Mouse (Mus musculus) forebrain, embryonic 14.5 days (tissue): Measurements from ENCODE around the gene Nepro. TPM values are rescaled to one million over a fixed set of nuclear protein-coding genes. Genes with fewer than 3 reads are reported as not detected.

Source experiments
- ATAC-seq: fragments of 200-750 bp; cut with Nextera tagmentation; 2 replicates; pipeline ENCODE4 v1.8.0; 2017; ENCODE audit warnings: mild to moderate bottlenecking, moderate library complexity
- DNase-seq: peaks from one replicate; pipeline ENCODE4 v3.0.0-alpha.2; 2015; ENCODE audit warnings: low spot score
- H3K27ac ChIP-seq: fragments of 300-500 bp; sonication (generic); 2 replicates; pipeline ENCODE4 v1.5.1; 2014; ENCODE audit warnings: low read depth, mild to moderate bottlenecking, control low read depth, low read length, moderate library complexity
- H3K27me3 ChIP-seq: fragments of 300-500 bp; sonication (generic); replicated peaks from 2 replicates; pipeline ENCODE4 v1.6.1; 2014; ENCODE audit warnings: low read length, control low read depth, mixed read lengths; ENCODE audit not compliant: control insufficient read depth, insufficient read depth
- H3K36me3 ChIP-seq: fragments of 300-500 bp; sonication (generic); 2 replicates; pipeline ENCODE4 v1.6.1; 2014; ENCODE audit warnings: low read length, control low read depth; ENCODE audit not compliant: control insufficient read depth, insufficient read depth
- H3K4me1 ChIP-seq: fragments of 300-500 bp; sonication (generic); 2 replicates; pipeline ENCODE4 v1.6.1; 2014; ENCODE audit warnings: antibody characterized with exemption, low read length, control low read depth; ENCODE audit not compliant: control insufficient read depth, insufficient read depth
- H3K4me2 ChIP-seq: fragments of 300-500 bp; sonication (generic); 2 replicates; pipeline ENCODE4 v1.6.1; 2014; ENCODE audit warnings: mild to moderate bottlenecking, control low read depth, low read length
- H3K4me3 ChIP-seq: fragments of 300-500 bp; sonication (generic); 2 replicates; pipeline ENCODE4 v1.5.1; 2014; ENCODE audit warnings: low read depth, low read length, control low read depth
- H3K9ac ChIP-seq: fragments of 300-500 bp; sonication (generic); 2 replicates; pipeline ENCODE4 v1.6.1; 2014; ENCODE audit warnings: mild to moderate bottlenecking, low read length, control low read depth, moderate library complexity
- H3K9me3 ChIP-seq: fragments of 300-500 bp; sonication (generic); replicated peaks from 2 replicates; pipeline ENCODE4 v1.6.1; 2016; ENCODE audit warnings: low read length, control low read depth, mixed read lengths; ENCODE audit not compliant: control insufficient read depth
- WGBS: fragments of 180-500 bp; shearing (Covaris S2); extraction: QIAGEN DNeasy Blood & Tissue Kit; methylation state at CpG from one replicate; pipeline ENCODE4 v1.1.7; 2014; 5-methylcytosine and 5-hydroxymethylcytosine counted together
- polyA plus RNA-seq: library from polyadenylated mRNA; unstranded; fragments of >200 nt; fragmentation: Nextera tagmentation; extraction: Ambion mirVana; gene quantifications from 2 replicates; pipeline ENCODE4 v1.2.1, GENCODE M21; 2014

Nepro gene
- polyA plus RNA-seq, 1 experiment from 2014 or later, result 3.8 TPM

GRCm38 (mm10) chr16:44695859-44696620 lies 28.1 kb upstream of the Nepro start:
- H3K4me2 ChIP-seq, result no peak overlapping the region
- ATAC-seq, result peak; percentile 40

GRCm38 (mm10) chr16:44697473-44698205 lies 26.5 kb upstream of the Nepro start:
- no peaks in the 10 kb centered on the region for H3K36me3 ChIP-seq
- no peaks in the 10 kb centered on the region for H3K9me3 ChIP-seq
- 95% methylated on average over 5 of the region's 5 CpGs for WGBS
- peaks cover 4% of the 10 kb centered on the region; the same call in 1 of the 2 replicates for H3K4me1 ChIP-seq
- ATAC-seq, result no peak
- no peak for DNase-seq
- H3K4me2 ChIP-seq, result no peak overlapping the region
- no peak overlapping the region for H3K27ac ChIP-seq
- no peak overlapping the region for H3K4me3 ChIP-seq
- H3K27me3 ChIP-seq, result no peaks in the 10 kb centered on the region
- H3K9ac ChIP-seq, result no peak overlapping the region

More at GRCm38 (mm10) chr16:44695859-44696620, 28.1 kb upstream of the Nepro start:
- H3K27ac ChIP-seq, result peak overlapping the region; percentile 9; the same call in 1 of the 2 replicates
- no peaks in the 10 kb centered on the region for H3K9me3 ChIP-seq
- no peaks in the 10 kb centered on the region for H3K36me3 ChIP-seq
- DNase-seq, result no peak
- 31% methylated on average over 12 of the region's 12 CpGs for WGBS
- no peak overlapping the region for H3K9ac ChIP-seq
- H3K4me1 ChIP-seq, result peaks cover 4% of the 10 kb centered on the region; the same call in 1 of the 2 replicates
- H3K27me3 ChIP-seq, result no peaks in the 10 kb centered on the region
- H3K4me3 ChIP-seq, result no peak overlapping the region

GRCm38 (mm10) chr16:44701155-44701554 lies 22.9 kb upstream of the Nepro start:
- no peak overlapping the region for H3K4me2 ChIP-seq
- no peaks in the 10 kb centered on the region; the same call in 1 of the 2 replicates for H3K4me1 ChIP-seq
- H3K36me3 ChIP-seq, result no peaks in the 10 kb centered on the region
- ATAC-seq (no peak), DNase-seq (no peak)
- 54% methylated on average over 3 of the region's 3 CpGs for WGBS
- H3K9me3 ChIP-seq, result no peaks in the 10 kb centered on the region
- no peak overlapping the region for H3K4me3 ChIP-seq
- no peaks in the 10 kb centered on the region for H3K27me3 ChIP-seq
- H3K9ac ChIP-seq, result no peak overlapping the region
- no peak overlapping the region for H3K27ac ChIP-seq

GRCm38 (mm10) chr16:44702272-44702671 lies 21.8 kb upstream of the Nepro start:
- Histone ChIP-seq H3K4me1 (no peaks in the 10 kb centered on the region; the same call in 1 of the 2 replicates), H3K4me2 (no peak overlapping the region), H3K36me3 (no peaks in the 10 kb centered on the region), H3K27me3 (no peaks in the 10 kb centered on the region), H3K4me3 (no peak overlapping the region), H3K27ac (no peak overlapping the region), H3K9ac (no peak overlapping the region), H3K9me3 (no peaks in the 10 kb centered on the region)
- ATAC-seq (no peak), DNase-seq (no peak)
- 75% methylated on average over 5 of the region's 5 CpGs for WGBS

- DNase-seq, result peak; percentile 34
- H3K27ac ChIP-seq, result peak overlapping the region; percentile 39; the same call in 1 of the 2 replicates
- H3K9me3 ChIP-seq, result no peaks in the 10 kb centered on the region
- no peak overlapping the region for H3K4me3 ChIP-seq
- no peaks in the 10 kb centered on the region for H3K27me3 ChIP-seq
- peak; percentile 26; the same call in 1 of the 2 replicates for ATAC-seq
- H3K9ac ChIP-seq, result 0 out of 2 replicates have a peak overlapping the region, but pooled peaks have one; percentile 21
- no peaks in the 10 kb centered on the region; the same call in 1 of the 2 replicates for H3K4me1 ChIP-seq
- no peak overlapping the region for H3K4me2 ChIP-seq
- WGBS, result 47% methylated on average over 4 of the region's 4 CpGs
- no peaks in the 10 kb centered on the region for H3K36me3 ChIP-seq
Observed at GRCm38 (mm10) chr16:44703458-44703857, 20.6 kb upstream of the Nepro start.

- Histone ChIP-seq H3K4me2 (no peak overlapping the region), H3K4me3 (no peak overlapping the region), H3K27ac (peak overlapping the region; percentile 35; the same call in 1 of the 2 replicates), H3K27me3 (no peaks in the 10 kb centered on the region), H3K9ac (no peak overlapping the region), H3K4me1 (peaks cover 7% of the 10 kb centered on the region; the same call in 1 of the 2 replicates), H3K36me3 (peaks cover 14% of the 10 kb centered on the region), H3K9me3 (no peaks in the 10 kb centered on the region)
- WGBS, result 19% methylated on average over 10 of the region's 10 CpGs
- DNase-seq, result peak; percentile 82
- peak; percentile 85 for ATAC-seq
Observed at GRCm38 (mm10) chr16:44716305-44717140, 7.6 kb upstream of the Nepro start.

GRCm38 (mm10) chr16:44717141-44717634 lies 6.9 kb upstream of the Nepro start:
- 66% methylated on average over 2 of the region's 2 CpGs for WGBS
- no peak overlapping the region for H3K4me3 ChIP-seq
- H3K9ac ChIP-seq, result no peak overlapping the region
- no peak overlapping the region for H3K4me2 ChIP-seq
- H3K27ac ChIP-seq, result no peak overlapping the region
- no peak for DNase-seq
- ATAC-seq, result peak; percentile 40
- peaks cover 7% of the 10 kb centered on the region; the same call in 1 of the 2 replicates for H3K4me1 ChIP-seq
- no peaks in the 10 kb centered on the region for H3K9me3 ChIP-seq
- peaks cover 14% of the 10 kb centered on the region for H3K36me3 ChIP-seq
- H3K27me3 ChIP-seq, result no peaks in the 10 kb centered on the region

GRCm38 (mm10) chr16:44717838-44718237 lies 6.3 kb upstream of the Nepro start:
- 71% methylated on average over 2 of the region's 2 CpGs for WGBS
- no peak overlapping the region for H3K27ac ChIP-seq
- peaks cover 7% of the 10 kb centered on the region; the same call in 1 of the 2 replicates for H3K4me1 ChIP-seq
- H3K27me3 ChIP-seq, result no peaks in the 10 kb centered on the region
- no peak for ATAC-seq
- H3K36me3 ChIP-seq, result peaks cover 14% of the 10 kb centered on the region
- DNase-seq, result peak; percentile 52
- no peak overlapping the region for H3K4me2 ChIP-seq
- no peaks in the 10 kb centered on the region for H3K9me3 ChIP-seq
- no peak overlapping the region for H3K9ac ChIP-seq
- no peak overlapping the region for H3K4me3 ChIP-seq
